Mouse (Mus musculus) kidney, embryonic 16.5 days (tissue): ENCODE data around the gene Gm9745. TPM values are rescaled to one million over a fixed set of nuclear protein-coding genes. Genes with fewer than 3 reads are reported as not detected.
"Not testable (repeated sequence)": the region's sequence is repeated elsewhere in the genome, so short reads cannot be mapped to it uniquely, and the experiment has no call there.

Experiments
- ATAC-seq: fragments of 200-750 bp; cut with Nextera tagmentation; 2 replicates; pipeline ENCODE4 v1.8.0; 2017; ENCODE audit warnings: moderate TSS enrichment; ENCODE audit not compliant: low FRiP score, low TSS enrichment
- H3K27ac ChIP-seq: fragments of 300-500 bp; sonication (generic); 2 replicates; pipeline ENCODE4 v1.5.1; 2014; ENCODE audit warnings: low read length
- H3K27me3 ChIP-seq: fragments of 300-500 bp; sonication (generic); 2 replicates; pipeline ENCODE4 v1.6.1; 2014; ENCODE audit warnings: low read length, control low read depth, mixed read lengths; ENCODE audit not compliant: insufficient read depth
- H3K36me3 ChIP-seq: fragments of 300-500 bp; sonication (generic); 2 replicates; pipeline ENCODE4 v1.6.1; 2014; ENCODE audit warnings: low read length, control low read depth, mixed read lengths; ENCODE audit not compliant: insufficient read depth
- H3K4me1 ChIP-seq: fragments of 300-500 bp; sonication (generic); 2 replicates; pipeline ENCODE4 v1.6.1; 2014; ENCODE audit warnings: low read length, control low read depth, mixed read lengths; ENCODE audit not compliant: insufficient read depth
- H3K4me2 ChIP-seq: fragments of 300-500 bp; sonication (generic); replicated peaks from 2 replicates; pipeline ENCODE4 v1.6.1; 2014; ENCODE audit warnings: low read depth, low read length
- H3K4me3 ChIP-seq: fragments of 300-500 bp; sonication (generic); 2 replicates; pipeline ENCODE4 v1.5.1; 2014; ENCODE audit warnings: mild to moderate bottlenecking, low read length
- H3K9ac ChIP-seq: fragments of 300-500 bp; sonication (generic); replicated peaks from 2 replicates; pipeline ENCODE4 v1.6.1; 2014; ENCODE audit warnings: low read length
- H3K9me3 ChIP-seq: fragments of 300-500 bp; sonication (generic); 2 replicates; pipeline ENCODE4 v1.6.1; 2016; ENCODE audit warnings: low read length, control low read depth
- WGBS: fragments of 180-500 bp; shearing (Covaris S2); extraction: QIAGEN DNeasy Blood & Tissue Kit; methylation state at CpG from one replicate; pipeline ENCODE4 v1.1.7; 2014; 5-methylcytosine and 5-hydroxymethylcytosine counted together
- microRNA-seq: library from miRNA; unstranded; fragments of <30 nt; microRNA quantifications from one replicate; pipeline ENCODE4, GENCODE M21; 2016
- polyA plus RNA-seq: library from polyadenylated mRNA; unstranded; fragments of >200 nt; fragmentation: Nextera tagmentation; extraction: Ambion mirVana; gene quantifications from 2 replicates; pipeline ENCODE4 v1.2.1, GENCODE M21; 2015

Gm9745 gene
- polyA plus RNA-seq, 1 experiment from 2014 or later, result not detected

GRCm38 (mm10) chr13:8933499-8933898, 14.5 kb downstream of the Gm9745 start:
- H3K9me3 ChIP-seq, result no peaks in the 10 kb centered on the region
- no peak for ATAC-seq
- H3K4me2 ChIP-seq, result no peak overlapping the region
- no peak overlapping the region for H3K4me3 ChIP-seq
- WGBS, result 74% methylated on average over 2 of the region's 2 CpGs
- no peaks in the 10 kb centered on the region for H3K4me1 ChIP-seq
- no peaks in the 10 kb centered on the region for H3K27me3 ChIP-seq
- no peak overlapping the region for H3K9ac ChIP-seq
- H3K36me3 ChIP-seq, result no peaks in the 10 kb centered on the region
- H3K27ac ChIP-seq, result no peak overlapping the region

- not testable (repeated sequence) for ATAC-seq, H3K4me2 ChIP-seq, H3K4me1 ChIP-seq, H3K4me3 ChIP-seq, H3K36me3 ChIP-seq, H3K27ac ChIP-seq, H3K9ac ChIP-seq, H3K27me3 ChIP-seq, H3K9me3 ChIP-seq
- 93% methylated on average over 8 of the region's 8 CpGs for WGBS
Measured at GRCm38 (mm10) chr13:8913890-8914289, 34.1 kb downstream of the Gm9745 start.

GRCm38 (mm10) chr13:8905986-8906385, 42.0 kb downstream of the Gm9745 start:
- WGBS, result 87% methylated on average over 2 of the region's 2 CpGs
- ATAC-seq, H3K4me2 ChIP-seq, H3K36me3 ChIP-seq, H3K4me3 ChIP-seq, H3K27ac ChIP-seq, H3K27me3 ChIP-seq, H3K4me1 ChIP-seq, H3K9ac ChIP-seq: not testable (repeated sequence)
- peaks cover 15% of the 10 kb centered on the region for H3K9me3 ChIP-seq

Small RNA genes lying within 50 kb of the gene (microRNA-seq; reads per million reads assigned to microRNA genes)
- not detected for gene Gm22750

Other genes with a start within 250 kb of the Gm9745 start
- 21.0 and 21.6 TPM in 2 replicates for gene Wdr37, start 76.3 kb downstream of the Gm9745 start, polyA plus RNA-seq
- 59.7 and 62.6 TPM in 2 replicates for gene Idi1, start 62.7 kb downstream of the Gm9745 start, polyA plus RNA-seq
- gene Idi2, start 4.6 kb upstream of the Gm9745 start, polyA plus RNA-seq, result not detected in 2 replicates
- gene Gtpbp4, start 47.9 kb upstream of the Gm9745 start, polyA plus RNA-seq, result 80.9 and 82.6 TPM in 2 replicates
- 32.3 and 36.3 TPM in 2 replicates for gene Larp4b, start 145.7 kb upstream of the Gm9745 start, polyA plus RNA-seq